Mouse (Mus musculus): ENCODE data around the gene Ajap1.

Ajap1 gene

DNA sequence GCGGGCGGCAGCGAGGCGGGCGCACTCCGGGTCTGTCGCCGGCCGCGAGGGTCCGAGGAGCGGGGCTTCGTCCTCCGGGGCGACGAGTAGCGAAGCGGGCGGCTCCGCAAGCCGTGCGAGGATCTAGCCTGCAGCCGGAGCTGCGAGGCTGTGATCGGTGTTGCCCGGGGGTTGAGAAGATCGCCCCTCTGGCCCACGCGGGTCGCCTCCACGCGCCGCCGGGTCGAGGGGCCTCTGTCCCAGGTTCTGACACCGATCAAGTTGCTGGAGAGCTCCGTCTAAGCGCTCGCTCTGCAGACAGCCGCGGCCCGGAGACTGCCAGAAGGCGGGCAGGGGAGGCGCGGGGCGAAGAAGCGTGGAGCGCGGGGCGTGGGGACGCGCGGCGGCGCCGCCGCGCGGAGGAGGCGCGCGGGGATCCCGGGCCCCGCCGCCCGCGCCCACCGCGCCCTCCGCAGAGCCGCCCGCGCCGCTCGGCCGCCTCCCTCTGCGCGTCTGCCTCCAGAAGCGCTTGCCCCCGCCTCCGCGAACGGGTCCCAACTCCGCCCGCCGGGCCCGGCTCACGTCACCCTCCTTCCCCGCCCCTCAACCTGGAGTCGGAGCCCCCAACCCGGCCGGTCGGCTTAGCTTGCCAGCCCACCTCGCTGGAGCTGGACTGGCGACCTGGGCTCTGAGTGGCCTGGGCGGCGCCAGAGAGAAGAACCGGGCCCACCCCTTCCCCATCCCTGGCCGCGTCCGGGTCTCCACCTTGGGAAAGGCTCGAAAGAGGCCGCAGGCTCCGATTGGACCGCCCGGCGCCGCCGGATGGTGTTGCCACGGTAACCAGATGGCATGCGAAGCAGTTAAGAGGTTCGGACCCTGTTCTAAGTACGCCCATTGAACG, at the start of gene Ajap1:
TSS of gene Ajap1 (minus strand) at position 353 of the 880 bp plus-strand sequence.
- no peak for DNase-seq

DNA sequence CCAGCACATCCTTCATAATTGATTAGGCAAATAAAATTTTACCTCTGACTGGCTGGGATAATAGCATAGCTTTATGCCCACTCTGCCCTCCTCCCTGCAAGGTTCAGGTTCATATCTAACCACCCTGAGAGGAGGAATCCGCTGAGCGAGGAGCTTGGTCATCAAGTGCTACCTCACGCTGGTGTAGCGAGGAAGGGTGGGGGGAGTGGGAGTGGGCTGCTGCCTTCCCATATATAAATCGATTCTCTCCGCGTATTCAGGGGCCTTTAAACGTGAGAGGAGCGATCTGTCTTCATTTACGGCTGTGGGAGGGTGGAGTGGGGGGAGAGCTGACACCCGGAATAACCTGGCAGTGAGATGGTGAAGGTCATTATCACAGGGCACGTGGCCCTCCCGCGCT, 47.9 kb upstream of the Ajap1 start:
- no peak for DNase-seq

DNA sequence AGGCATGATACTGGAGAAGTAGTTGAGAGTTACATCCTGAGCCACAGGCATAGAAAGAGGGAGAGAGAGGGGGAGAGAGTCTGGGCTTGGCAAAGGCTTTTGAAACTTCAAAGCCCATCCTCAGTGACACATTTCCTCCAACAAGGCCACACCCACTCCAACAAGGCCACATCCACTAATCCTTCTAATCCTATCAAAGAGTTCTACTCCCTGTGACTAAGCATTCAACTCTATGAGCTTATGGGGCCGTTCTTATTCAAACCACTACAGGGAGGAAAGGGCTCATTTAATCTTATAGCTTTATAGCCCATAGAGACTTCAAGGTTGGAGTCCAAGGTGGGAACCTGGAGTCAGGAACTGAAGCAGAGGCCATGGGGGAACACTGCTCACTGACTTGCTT, 39.0 kb upstream of the Ajap1 start:
- DNase-seq, result no peak

DNA sequence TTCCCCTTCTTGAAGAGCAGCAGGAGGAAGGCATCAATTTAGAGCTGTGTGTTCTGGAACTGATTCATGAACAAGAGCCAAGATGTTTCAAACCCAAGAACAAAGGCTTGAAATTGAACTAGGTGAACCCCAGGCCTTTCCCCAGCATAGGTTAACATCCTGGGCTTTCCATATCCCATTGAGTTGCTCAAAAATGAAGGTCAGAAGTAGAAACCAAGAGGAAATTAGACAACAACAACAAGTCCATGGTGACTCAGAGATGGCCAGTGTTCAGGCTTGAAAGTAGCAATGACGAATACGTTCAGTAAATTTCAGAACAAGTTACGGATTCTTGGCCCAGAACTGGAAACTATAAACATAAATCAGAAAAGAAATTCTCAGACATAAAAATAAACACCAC, 37.3 kb upstream of the Ajap1 start:
- no peak for DNase-seq

DNA sequence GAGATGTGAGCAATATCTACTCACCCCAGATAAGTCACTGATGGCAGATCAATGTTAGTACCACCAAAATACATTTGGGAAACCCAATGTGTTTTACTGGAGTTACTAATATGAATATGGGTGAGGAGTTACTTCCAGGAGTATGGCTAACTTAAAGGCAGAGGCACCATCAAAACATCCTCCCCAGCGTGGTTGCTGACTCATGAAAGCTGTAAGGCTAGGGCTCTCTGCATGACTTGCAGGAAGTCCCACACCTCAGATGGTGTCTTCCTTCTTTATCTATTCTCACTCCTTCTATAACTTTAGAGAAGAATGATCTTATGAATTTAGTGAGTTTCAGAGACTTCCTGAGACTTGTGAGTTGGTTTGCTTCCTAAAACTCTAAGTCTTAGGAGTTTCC, 36.7 kb upstream of the Ajap1 start:
- DNase-seq, result no peak

DNA sequence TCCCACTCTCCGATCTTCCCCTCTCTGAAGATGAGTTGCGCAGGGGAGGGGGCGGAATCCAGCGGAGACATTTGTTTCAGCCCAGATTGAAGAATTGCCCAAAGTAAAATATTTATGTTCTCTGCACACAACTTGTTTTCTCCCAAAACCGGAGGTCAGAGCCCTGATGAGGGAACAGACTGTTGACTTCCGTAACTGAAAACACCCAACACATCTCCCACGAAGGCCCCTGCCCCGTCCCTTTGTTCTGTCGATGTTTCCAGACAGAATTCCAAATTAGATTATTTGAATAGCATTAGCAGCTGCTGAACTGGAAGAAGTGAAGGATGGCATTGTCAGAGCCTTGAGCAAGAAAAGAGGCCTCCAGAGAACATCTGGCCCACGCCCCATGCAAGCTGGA, 33.2 kb upstream of the Ajap1 start:
- DNase-seq, result no peak

DNA sequence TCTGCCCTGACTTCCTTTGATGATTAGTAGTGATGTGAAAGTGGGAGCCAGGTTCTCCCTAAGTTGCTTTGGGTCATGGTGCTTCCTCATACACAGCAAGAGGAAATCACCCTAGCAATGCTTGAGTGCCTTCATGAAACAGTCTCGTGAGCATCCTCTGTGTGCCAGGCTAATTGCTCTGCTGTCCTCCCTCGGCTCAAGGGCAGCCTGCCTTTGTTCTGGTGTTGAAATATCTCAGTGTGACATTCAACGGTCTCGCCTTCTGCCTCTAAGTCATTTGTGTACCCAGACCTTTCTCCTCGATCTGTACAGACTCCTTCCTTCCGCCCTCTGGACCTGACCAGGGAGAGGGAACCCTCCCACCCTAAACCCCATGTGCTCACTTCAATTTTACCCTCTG, 31.5 kb upstream of the Ajap1 start:
- no peak for DNase-seq

DNA sequence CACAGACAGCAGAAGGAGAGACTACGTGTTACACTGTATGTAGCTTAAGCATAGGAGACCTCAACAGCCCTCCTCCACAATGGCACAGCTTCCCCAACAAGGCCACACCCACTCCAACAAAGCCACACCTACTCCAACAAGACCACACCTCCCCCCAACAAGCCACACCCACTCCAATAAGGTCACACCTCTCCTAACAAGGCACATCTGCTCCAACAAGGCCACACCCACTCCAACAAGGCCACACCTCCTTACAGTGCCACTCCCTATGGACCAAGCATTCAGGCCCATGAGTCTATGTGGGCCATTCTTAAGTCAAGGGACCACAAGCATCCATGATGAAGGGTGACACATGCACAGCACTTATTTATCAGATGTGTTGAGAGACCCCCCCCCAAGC, 28.9 kb upstream of the Ajap1 start:
- no peak for DNase-seq

DNA sequence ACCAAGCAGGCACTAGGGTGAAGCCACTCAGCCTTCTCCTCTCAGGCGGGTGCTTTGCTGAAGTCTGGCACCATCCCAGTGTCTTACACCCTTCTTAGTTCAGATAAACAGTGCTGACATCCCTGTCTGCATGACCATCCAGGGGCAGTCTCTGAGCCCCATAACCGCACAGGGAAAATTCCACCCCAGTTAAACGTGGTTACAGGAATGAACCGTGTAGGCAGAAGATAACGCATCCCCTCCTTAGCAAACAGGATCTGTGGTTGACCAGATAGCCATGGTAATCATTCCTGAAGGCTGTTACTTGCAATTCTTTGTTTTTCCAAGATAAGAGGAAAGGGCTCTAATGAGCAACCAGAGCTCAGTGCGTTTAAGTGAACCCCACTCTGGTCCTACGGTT, 19.3 kb upstream of the Ajap1 start:
- DNase-seq, result no peak

DNA sequence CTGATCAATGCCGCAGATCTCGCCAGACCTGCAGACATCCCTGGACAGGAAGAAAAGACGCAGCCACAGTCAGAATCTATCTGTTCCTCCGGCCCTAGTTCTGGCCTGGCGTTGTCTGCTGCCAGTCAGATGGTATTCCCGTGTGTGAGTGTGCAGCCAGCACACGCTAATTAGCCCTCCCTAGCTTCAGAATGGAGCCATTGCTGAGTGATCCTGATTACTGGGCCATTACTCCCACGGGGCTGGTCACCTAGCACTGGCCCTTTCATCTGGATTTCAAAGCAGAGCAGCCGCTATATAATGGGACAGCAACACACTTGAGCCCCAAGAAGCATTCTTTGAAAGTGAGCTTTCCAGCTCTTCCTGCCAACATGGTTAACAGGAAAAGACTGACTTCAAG, 9.8 kb upstream of the Ajap1 start:
- no peak for DNase-seq

DNA sequence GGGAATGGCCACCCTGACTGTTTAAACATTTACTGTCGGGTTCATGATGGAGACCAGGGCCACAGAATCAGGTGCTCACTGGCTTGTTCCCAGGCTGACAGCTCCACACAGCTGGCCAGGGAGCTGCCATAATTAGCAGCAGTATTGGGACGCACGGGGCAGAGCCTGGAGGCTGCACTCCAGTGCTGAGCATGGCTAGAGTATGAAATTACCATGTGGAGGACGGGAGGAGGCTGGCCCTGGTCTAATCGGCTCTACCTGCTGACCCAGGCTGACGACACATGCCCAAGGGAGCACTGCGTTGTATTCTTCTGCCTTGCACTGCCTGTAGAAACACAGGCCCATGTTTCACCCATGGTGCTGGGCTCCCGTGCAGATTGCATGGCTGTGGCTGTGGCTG, 6.5 kb upstream of the Ajap1 start:
- DNase-seq, result no peak

DNA sequence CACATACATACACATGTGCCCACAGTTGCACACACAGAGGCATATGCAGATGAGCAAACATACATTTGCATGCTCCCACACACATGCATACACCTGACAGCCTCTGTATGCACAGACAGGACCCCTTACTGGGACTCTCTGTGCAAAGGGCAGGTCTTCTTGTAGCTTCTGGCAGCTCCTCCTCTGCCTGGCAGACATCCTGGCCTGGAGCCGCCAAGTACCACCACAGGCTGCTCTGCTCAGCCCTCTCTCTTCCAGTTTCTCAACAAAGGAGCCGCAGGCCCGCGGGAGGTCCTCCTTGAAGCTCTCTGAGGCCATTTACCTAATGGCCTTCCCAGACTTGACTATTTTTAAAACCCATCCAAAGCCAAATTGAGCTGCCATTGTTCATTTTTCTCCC, 3.3 kb upstream of the Ajap1 start:
- no peak for DNase-seq

DNA sequence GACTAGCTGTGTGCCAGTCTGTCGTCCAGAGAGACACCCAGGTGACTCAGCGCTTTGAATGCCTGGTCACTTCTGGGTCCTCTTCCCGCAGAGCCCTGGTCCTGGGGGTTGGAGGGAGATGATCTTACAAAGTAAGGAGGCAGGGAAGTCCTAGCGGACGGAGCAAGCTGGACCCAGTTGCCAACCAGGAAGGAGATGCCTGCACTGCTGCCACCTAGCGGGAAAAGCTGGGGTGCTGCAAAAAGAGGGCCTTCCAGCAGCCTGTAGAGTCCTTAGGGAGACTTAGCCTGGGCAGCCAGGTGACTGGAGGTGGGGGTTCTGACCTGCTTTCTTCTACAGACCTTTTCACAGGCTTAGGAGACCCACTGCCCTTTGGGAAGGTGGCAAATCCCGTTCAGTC, 1.8 kb upstream of the Ajap1 start:
- no peak for DNase-seq

DNA sequence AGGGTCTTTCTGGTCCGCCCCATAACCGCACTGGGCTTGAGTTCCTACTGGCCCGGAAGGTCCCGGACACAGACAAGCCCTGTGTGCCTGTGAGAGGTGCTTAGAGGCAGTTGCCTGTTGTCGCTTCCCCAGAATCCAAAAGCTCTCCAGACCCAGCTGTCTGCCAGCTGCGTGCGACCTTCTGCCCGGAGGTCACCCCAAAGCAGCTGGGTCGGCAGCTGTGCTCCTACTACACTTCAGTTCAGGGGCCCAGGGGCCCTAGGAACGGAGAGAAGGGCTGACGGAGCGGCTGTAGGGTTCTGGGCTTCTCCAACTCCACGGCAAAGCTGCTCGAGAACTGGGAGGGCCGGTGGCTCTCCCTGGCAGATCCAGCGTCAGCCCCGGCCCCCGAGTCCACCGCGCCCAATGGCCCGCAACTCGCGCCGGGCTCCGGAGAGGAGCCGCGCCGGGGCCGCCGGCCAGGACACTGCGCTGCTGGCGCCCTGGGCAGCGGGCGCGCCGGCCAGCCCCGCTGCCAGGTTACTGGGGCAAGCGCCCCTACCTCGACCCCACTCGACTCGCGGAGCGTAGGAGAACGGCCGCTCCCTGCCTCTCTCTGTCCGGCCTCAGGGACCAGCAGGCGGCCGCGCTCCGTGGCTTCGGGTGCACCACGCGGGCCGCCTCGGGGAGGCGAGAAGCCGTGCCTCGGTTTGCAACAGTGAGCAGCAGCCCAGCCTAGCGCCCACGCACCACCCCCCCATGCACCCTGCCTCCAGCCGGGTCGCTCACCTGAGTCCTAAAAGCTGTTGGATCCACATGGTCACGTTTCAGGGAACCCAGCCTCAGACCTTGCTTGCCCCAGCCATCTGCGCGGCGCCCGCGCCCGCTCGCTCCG, 1.0 kb downstream of the Ajap1 start:
- DNase-seq, result no peak

DNA sequence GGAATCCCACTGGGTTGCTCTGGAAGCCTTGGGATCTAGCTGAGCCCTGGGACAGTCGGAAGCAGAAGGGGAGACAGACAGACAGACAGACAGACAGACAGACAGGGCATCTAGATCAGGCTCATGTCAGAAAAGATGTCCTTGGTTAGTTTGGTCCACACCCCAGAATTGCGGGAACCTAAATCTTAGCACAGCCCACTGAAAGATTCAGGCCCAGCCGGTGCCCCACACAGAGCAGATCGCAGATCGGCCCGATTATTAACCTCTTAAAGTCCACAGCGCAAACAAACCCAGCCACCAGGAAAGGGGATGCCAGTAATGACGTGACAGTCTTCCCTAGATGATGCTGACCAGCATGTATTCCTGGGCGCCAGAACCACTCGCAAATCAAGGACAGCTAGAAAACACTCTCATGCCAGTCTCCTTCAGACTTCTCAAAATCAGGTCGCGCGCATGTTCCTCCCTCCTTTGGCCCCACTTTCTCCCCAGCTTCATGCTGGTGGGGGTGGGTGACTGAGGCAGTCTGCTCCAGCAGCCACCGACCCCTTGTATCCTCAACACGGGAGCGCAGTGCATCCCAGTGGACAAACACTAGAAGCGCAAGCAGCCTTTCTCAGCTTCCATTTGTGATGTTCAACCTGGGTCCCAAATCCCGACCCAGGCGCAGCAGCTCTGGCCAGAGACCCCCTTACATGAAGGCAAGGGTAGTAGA, 1.9 kb downstream of the Ajap1 start:
- no peak for DNase-seq

DNA sequence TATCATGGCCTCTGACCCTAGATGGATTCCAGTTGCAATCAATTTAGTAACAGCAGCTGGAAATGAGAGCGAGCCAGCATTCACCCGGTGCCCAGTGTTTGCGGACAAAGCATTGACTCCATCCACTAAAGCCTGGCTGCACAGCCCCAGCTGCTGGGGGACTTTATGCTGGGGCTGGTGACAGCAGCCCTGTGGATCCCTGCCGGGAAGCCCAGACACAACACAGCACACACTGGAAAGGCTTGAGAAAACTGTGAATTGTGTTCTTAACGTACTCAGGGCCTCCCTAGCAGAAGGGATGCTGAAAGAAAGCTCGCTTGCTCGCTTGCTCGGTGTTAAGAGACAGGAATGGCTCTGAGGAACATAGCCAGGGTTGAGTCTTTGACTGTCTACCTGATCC, 3.5 kb downstream of the Ajap1 start:
- DNase-seq, result no peak

DNA sequence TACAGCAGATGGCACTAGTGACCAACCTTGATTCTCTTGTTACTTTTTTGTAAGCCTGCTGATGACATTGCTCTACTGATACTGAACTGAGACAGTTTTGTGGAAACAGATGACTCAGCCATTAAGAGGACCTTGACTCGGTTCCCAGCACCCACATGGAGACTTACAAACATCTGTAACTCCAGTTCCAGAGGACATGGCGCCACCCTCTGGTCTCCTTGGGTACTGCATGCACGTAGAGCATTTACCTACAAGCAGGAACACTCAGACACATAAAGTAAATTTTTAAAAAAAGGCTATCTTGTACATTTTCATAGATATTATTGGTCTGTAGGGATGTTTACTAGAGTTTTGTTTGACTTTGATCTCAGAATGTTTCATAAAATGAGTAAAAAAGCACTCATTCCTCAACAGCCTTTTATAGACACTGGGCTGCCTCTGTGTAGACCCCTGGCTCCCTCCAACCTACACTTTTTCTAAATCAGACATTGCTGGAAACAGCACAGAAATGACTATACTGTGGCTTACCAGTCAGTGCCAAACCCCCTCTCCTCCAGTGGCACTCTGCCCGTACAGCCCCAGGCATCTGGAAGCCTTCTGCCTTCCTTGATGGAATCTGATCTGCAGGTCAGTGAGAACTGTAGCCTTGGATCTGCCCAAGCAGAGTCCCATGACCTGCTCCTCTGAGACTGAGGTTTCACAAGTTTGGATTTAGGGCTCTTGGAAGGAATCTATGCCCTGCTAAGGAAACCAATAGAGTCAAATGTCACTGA, 8.9 kb downstream of the Ajap1 start:
- no peak for DNase-seq

DNA sequence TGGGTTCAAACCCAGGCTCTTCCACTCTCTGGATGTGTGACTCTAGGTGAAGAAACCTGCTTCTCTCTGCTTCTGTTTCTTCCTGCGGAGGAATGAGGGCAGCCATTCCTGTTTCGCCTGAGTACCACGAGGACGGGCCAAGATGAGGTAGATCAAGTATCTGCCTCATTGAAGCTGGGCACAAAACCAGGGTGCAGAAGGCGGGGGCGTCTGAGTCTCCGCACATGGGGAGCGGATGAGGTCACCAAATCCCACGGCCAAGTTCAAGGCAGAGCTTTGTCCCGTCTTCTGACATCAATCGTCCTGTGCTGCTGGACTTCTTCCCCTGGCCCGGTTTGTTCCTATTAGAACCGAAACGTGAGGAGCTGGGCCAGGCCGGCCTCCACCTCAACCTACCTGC, 12.9 kb downstream of the Ajap1 start:
- no peak for DNase-seq

DNA sequence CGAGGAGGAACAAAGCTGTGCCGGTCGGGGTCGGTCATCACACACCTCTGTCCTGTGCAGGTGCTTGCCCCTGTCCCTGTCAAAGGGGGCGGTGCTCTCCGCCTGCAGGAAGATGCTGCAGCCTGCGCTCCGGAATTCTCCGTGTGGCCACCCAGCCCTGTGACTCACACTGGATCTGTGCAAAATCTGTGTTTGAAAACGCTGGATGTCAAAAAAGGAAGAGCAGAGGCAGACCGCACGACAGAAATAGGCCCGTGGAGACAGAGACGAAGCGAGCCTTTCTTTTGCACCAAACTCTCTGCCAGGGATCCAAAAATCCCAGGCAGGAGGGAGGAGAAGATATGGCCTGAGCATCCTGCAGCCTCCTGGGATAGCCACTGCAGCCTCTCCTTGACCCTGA, 22.7 kb downstream of the Ajap1 start:
- DNase-seq, result no peak

DNA sequence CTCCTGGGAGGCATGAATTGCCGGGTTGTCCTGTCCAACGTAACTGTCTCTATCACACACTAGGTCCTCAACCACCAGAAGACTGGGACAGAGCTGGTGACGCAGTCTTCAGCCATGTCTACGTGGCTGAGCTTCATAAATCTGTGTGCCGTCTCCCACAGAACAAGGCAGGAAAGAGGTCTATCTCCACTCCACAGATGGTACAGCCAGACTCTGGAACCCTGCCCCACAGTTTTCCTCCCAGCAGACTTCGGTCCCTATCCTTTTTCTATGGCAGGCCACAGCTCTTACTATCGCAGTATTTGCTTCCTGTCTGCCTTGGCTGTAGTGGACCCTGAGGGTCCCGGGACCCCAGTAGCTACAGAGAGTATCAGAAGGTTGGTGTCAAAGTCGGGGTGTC, 23.1 kb downstream of the Ajap1 start:
- DNase-seq, result no peak

DNA sequence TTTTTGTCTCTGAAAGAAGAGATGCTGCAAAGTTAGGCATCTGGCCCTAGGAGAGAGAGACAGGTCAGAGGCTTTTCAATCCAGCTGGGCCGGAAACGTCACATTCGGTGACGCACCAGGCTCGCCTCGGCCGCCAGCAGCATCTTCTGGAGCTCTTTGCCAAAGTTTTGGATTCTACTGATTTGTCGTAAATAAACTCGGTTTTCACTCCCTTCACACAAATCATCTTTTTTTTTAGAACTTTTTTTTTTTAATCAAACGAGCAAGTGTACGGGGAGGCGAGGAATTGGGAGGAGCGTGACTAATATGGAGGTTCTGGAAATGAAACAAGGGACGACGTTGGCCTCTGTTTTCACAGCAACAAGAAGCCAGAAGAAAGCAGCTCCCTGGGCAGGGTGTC, 23.8 kb downstream of the Ajap1 start:
- no peak for DNase-seq

DNA sequence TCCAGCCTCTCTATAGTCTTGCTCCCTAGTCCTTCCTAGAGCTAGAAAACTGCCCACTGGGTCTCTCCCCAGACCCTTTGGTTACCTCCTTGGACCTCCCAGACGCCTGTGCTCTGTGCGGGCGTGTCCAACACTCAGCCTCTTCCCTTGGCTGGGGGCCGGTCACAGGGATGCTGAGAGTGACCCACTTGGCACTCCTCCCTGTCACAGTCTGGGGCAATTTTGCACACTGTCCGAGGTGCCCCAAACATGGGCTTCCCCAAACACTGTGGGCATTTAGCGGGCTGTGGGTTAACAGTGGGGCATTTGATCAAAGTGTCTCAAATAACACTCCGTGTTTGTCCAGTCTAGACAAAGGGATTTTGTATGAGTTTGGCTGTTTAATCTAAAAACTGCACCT, 29.1 kb downstream of the Ajap1 start:
- no peak for DNase-seq

DNA sequence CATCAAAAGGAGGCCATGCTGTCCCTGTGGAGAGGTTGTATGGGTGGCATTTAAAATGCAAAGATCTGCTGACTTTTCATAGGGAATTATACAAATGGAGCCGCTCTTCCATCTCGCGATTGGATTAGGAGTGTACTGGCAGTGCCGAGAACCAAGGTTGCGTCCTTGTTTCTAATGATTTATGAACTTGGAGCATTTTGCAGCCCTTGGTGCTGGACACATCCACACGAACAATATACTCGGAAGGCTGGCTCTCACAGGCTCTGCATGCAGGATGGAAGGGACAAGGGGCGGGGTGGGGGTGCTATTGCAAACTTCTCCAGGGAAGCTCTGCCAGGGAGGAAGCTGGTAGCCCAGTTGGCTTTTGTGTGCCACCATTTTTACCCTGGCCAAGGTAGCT, 31.1 kb downstream of the Ajap1 start:
- DNase-seq, result no peak

Measured in thymus, postnatal 25 days (tissue).